Mouse (Mus musculus) heart, adult 18-20 months (tissue): ENCODE measurements at regions not wholly inside any gene's neighbourhood (a gene's known extent, or its start where the extent isn't known, plus 50 kb on each side); places are given as distances from the start of the nearest gene placed in this dataset.

ENCODE experiments used
- DNase-seq, 2 experiments: peaks; one replicate each; pipeline ENCODE4 v3.0.0; 2021 to 2022; ENCODE audit warnings: mixed read lengths in 1 of 2

DNA sequence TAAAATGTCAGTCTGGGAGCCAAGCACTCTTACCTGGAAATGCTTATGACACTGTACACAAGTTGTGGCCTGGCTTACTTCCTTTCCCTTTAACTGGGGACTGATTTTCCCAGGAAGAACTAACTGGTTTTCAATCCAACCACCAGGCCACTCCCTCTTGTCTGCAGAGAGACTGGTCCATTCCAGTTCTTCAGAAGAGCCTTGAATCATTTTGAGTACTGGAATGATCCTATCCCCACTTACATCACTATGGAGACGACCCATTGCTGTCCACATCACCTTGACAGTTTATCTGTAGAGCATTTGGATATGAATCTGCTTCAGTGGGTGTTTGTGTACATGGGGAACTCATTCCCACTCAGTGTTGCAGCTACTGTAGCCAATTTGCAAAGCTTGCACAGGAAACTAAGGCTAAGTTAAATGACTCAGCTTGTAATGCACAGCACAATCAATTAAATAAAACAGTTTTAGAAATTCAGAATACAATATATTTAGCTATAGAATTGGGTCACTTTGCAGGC is 121.7 kb upstream of the Prep start:
- DNase-seq, result no peak

DNA sequence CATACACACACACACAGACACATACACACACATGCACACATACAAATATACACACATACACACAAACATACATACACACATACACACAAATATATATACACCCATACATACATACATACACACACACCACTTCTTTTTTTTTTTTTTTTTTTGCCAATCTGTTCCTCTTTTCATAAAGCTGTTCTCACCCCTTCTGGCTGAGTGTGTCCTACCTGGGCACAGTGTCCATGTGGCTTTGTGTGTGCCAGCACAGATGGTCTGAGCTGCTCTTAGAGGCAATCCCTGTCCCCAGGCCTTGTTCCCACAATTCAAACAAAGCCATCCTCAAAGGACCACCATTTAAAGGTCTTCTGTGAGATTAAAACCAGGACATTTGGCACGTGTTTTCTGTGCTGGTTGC is 127.6 kb upstream of the Prep start:
- DNase-seq, result no peak

DNA sequence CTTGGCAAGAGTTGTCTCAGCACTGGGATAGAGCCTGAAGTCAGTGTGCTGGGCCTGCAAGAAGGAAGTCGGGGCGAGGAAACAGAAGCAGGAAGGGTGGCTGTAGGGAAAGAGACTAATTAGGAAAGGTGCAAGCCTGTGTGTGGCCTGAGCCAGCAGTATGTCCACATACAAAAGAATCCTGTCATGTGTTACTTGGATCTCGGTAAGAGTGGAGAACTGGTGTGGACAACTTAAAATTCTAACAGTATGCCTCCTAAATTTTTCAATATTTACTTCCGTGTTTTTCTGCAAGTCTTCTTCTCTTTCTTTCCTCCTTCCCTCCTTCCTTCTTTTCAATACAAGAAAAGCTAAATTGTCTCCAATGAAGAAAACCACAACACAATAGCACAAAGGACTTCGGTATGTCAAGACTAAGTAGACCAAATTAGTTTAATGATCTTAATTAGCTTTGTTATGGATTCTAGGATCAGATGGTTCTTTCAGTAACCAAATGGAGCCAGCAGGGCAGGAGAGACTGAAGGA is 130.0 kb upstream of the Prep start:
- peak in 1 of 2 experiments; percentile 2 for DNase-seq

DNA sequence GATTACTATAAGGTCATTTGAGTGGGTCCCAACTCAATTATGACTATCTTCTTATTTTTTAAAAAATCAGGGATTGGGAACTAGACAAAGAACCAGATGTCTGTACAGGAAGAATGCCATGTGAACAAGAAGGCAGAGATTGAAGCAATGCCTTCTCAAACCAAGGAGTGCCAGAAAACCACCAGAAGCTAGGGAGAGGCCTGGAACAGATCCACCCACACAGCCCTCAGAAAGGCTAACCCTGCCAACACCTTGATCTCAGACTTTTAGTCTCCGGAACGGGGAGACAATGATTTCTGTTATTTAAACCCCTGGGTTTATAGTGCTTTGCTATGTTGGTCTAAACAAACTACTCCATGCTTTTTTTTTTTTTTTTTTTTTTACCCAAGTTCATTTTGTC is 136.2 kb upstream of the Prep start:
- DNase-seq, result no peak

DNA sequence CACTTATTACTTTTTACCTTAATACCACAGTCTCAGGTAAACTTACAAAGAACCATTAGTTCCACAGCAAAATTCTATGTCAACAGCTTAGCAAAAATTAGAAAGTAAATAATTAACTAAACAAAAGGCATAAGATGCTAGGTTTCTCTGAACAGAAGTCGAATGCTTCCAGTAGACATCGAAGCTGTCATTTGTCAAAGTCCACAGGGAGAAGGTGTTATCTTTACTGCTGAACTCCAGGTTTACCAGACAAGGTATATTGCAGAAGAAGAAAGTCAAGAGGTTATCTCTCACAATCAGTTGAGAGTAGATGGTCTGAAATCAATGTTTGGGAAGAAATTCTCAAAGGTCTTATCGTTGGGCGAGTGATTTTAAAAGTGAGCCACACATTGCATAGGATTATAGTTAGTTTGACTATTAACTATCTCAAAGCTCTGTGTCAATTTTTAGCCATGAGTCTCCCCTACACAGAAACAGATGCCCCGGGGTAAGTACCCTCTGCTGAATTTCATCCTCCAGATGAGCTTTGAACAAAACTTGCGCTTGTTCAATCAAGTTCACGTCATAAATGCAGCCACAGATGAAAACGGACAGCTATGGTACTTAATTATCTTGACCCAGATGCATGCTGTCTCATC is 153.1 kb upstream of the Prep start:
- DNase-seq, result no peak

DNA sequence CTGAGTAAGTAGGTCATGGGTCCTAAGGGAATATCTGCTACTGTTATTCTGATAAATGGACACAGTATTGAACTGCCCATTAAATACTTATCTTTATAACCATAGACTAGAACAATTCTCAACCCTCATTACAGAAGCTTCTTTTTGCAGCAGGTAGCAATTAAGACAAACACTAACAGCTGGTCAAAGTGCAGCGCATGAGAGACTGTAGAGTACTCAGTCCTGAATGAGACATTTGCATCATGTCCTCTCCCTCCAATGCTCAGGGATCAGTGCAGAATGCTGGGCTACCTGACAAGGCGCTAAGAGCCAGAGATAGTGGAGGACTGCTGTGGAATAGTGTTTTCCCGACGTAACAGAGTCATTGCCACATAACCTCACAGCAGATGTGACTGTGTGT is 162.5 kb upstream of the Prep start:
- no peak for DNase-seq

DNA sequence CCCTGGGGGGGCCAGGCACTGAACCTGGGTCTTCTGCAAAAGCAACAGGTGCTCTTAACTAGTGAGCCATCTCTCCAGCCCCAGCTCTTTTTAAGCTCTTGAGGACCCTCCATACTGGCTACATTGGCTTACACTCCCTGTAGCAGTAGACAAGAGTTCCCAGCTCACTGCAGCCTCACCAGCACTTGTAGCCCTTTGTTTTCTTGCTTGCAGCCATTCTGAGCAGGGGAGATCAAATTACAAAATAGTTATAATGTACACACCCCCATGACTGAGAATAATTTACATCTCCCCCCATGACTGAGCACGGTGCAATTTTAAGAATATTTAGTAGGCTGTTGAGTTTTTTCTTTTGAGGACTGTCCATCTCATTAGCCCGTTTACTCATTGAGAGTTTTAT is 165.8 kb upstream of the Prep start:
- DNase-seq, result no peak

DNA sequence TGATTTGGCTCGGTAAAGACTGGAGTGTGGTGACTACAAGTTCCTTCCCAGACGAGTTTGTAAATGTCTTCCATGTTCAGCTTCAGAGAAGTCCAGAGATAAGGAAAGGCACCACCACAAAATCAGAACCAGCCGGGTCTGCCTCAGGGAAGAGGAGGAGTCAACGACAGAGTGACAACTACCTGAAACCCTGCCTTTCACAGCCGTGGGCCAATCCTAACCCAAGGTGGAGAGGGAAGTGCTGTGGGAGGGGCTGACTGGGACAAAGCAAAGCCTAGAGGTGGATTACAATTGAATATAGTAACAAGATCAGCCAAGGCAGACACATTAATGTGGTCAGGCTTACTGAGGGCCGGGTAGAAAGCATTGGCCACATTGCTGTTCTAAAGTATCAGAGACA is 174.9 kb upstream of the Prep start:
- no peak for DNase-seq

DNA sequence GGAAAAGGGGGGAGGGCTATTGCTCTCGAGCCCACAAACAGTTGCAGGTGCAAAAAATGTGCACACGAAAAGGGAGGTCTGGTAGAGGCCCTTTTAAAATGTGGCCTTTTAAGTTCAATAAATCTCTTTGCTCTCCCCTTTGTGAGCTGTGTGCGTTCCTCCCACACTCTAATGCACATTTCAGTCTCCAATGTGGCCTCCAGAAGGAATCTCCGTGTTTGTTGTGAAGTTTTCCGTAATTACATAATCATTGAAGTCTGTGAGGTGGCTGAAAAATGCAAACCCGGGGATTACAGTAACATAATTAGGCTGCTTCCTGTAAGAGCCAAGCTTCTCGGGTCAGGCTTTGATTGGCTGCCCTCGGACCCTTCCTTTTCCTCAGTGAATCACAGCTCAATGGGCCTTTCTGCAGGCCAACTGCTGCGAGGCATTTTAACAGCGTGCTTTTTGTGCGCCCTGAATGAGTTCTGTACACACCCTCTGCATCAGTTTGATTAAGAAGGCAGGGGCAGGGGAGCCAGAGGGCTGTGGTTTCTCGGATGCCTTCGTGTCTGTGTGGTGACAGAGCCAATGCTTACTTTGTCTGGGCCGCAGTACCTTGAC is 179.8 kb upstream of the Prep start:
- DNase-seq, result no peak

DNA sequence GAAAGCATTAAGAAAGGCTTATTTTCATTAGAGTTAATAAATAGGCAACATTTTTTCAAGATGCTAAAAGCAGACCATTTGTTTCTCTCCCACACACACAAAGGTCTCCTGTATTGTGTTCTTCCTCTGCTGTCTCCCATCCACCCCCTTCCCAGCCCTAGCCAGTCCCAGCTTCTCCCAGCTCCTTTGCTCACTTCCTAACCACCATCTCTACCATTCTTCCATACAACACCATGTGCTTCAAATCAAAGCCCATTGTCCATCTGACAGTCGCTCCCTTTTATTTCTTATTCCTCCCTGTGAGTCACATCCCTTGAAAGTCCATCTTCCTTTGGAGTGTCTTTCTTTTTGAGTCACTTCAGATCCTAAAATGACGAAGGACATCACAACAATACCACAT is 185.0 kb upstream of the Prep start:
- DNase-seq, result no peak

DNA sequence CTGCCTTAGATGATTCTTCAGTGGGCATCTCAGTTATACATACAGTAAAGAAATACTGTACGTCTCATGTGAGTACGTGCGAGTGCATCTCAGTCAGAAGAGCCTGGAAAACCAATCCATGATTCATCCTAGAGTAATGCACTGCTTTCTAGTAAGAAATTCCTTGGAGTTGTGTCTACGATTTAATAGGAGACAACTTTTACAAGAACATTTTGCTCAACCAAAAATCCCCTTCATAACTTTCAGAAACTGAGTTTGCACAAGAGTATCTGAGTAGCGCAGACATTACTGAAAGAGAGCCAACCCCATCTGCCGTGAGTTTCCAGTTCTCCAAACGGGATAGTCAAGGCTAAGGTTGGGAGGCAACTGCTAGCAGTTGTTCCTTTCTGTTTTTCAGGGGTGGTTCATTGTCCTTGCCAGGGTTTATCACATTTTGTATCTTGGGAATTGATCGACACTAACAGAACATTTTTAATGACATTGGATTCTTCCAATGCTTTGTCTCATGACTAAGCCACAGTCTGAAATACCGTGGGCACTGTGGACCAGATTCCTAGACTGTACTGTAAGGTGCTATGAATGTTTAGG is 189.8 kb upstream of the Prep start:
- no peak for DNase-seq

DNA sequence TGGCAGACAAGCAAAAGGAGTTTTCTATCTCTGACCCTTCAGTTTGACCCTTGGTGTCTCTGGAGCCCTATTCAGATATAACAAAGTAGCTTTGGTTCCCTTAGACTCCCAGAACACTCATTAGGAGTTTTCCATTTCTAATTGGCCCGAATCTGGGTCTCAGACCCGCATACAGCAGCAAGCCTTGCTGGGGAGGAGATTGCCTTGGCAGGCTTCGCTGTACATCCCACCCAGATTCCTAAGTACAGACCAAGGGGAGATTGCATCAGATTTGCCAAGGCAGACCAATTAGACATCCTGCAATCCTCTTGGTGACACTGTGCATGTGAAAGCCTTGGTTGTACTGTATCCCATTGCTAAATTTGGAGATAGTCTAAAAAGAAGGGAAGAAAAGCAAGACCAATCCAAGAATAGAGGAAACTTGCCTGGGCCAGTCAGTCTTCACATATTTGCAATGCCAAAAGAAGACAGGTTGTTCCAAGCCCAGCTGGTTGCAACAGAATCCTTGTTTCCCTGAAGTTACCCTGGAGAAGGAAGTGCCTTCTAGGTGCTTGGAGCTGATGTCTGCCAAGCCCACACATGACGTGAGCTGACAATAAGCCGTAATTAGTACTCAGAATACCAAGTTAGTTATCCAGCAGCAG is 193.2 kb upstream of the Prep start:
- no peak for DNase-seq

DNA sequence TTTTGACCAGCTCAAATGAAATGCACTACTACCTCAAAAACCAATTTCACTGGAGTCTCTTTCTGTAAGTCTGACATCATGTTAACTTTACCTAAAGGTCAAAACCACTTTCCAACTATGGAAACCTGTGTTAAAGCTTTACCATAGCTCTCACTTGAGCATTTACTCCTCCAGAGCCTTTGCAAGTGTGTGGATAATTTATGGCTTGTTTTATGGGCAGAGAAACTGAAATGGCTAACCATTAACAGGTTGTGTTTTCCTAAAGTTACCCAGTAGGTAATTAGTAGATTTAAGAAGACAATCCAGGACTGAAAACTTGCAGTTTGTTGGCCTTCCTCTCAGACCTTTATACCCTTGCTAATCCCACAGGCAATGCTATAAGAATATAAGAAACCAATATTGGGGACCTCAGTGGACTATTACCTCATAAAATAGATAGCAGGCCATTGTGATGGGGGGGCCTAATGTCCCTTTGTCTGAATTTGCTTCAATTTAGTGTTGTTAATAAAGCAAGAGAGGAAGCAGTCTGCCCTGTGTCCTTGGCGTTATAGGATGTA is 202.7 kb upstream of the Prep start:
- DNase-seq, result no peak

DNA sequence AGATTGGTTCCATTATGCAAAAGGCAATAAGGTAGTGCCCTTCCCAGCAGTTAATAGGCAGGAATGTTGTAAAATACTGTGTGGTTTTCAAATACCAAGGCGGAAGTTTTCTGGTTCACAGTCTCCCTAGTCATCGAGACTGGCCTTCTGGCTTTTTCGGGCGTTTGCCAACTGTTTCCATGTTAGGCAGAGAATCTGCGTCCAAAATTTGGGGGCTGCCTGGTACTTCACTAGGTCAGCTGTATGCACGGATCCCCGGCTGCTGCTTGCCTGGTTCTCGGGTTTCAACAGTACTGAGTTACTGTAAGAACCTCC is 204.7 kb upstream of the Prep start:
- no peak for DNase-seq

DNA sequence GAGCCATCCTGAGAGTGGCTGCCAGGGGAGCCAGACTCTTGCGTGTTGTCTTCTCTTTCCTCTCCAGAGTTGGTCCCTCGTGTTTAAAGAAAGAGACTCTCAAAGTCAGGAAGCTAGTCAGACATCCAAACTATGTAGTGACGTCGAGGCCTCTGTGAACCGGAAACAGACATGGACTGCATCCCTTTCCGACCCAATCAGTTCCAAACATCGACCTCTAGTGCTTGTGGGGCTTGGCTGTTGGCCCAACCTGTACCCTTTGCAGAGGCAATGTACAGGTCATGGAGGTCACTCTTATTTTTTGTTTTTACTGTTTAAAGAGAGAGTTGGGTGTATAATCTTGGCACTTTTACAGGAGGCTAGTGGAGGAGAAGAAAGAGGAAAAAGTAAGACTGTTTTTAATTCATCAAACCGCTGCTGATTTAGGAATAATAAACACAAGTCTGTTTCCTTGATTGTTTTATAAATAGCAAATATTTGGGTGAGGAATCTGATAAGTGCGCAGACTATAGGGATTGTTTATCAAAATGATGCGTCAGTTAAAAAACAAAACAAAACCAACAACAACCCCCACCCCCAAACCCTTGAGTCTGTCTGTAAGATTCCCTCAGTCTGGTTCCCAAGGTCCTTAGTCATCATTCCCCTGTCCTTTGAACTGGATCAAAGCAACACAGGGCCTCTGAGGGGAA is 205.2 kb upstream of the Prep start:
- peak; percentile 4 to 18 for DNase-seq

DNA sequence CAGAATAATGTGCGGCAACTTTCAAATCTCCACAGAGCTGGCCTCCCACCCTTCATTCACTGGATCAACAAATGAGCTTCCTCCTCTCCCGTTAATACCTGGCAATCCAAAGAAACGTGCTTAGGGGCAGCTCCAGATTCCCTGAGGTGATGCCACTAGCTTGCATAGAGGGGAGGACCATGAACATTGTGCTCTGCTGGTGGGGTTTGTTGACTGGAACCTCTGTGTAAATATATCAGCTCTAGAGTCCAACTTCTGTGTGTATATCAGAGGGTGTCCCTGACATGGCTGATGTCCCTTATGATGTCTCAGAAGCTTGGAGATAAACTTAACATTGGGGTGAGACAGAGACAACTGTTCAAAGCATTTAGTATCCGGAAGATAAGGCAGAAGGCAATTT is 209.6 kb upstream of the Prep start:
- no peak for DNase-seq

DNA sequence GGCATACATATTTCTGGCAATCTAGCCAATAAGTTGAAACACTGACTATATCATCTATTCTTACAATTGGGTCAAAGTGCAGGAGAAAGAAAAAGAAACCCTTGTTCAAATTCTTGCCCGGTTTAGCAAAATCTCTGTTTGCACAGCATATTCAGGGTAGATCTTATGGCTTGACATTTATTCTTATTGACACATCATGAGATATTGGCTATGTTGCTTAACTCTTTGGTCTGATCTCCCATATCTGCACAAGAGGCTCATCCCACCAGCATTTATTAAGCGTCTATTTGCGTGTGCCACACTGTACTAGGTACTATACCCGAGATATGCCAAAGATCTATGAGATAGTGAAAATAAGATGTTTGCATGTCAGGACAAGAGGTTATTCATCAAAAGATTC is 212.9 kb upstream of the Prep start:
- DNase-seq, result no peak

DNA sequence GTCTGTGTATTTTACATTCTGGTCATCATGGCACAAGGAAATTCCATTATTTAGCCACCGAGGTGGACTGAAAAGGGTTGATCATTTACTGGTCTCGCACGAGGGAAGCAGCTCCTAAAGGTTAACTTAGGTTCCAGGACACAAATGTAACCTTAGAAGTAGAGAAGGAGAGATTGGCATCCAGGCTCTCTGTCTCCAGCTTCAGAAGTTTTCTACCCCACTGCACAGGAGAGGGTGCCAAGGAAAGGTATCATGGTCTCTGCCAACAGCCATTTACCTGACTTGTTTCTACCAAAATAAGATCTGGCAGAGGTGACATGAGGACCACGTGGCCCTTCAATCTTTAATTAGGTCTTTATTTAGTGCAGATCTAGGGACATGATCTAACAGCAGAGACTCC is 218.0 kb upstream of the Prep start:
- no peak for DNase-seq

DNA sequence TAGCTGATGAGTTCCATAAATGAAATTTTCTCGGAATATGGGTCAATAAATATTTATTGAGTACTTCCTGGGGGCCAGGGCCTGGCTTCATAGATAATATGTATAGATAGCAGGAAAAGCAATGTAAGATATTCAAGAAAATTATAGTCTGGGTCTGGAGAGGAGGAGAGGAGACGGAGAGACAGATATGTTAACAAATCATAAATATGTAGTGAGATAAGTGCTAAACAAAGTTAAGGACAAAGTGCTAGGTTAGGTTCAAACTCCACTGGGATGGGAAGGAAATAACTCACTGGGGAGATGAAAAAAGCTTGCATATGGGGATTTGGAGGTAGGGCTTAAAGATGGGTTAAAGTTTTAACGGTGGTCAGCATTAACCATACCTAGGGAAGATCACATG is 220.2 kb upstream of the Prep start:
- no peak for DNase-seq

DNA sequence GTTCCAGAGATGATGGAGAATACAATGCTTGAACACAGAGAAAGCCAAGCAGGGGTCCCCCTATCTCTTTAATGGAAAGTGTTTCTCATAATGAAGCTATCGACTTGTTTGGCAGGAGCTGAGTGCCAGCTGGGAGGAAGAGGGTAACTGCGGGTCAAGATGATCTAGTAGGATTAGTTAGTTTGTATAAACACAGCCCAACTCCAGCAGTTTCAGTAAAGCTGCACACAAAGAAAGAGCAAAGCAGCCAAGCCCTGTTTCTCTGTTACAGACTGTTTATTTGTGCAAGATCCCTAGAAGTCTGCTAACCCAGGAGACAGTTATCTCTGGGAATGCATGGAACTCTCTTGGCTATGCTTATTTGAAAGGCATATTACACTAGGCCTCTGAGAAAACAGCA is 220.9 kb upstream of the Prep start:
- DNase-seq, result no peak

DNA sequence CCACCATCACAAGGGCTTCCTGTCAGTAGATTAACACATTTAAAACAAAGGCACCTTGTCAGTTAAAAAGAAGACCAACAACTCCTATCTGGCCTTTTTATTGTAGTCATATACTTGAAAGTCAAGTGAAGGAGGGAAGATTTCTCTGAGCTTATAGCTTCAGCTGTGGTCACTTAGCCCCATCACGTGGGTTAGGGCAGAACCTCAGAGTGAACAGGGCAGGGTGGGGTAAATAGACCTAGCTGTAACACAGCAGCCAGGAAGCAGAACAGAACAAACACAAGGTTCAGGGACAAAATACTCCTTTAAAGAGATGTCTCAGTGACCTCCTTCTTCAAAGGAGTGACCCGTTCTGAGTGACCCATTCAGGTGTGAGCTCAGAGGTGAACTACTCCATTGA is 226.6 kb upstream of the Prep start:
- DNase-seq, result no peak

DNA sequence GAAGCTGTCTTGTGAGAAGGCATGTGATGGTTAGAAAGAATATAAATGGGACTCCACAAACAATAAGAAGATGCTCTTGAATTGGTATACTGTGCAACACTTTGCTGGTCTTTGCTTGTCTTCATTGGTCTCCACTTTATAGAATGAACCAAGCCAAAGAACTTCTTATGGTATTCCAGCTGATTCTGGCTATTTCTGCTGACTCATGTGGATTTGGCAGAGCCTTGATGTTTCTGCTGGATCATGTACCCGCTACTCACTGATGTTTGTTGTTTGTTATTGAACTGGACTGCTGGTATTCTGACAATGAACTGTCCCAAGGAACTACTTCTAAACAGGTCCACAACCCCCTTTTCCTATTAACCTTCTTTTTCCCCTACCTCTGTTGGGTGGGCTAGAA is 234.5 kb upstream of the Prep start:
- DNase-seq, result no peak

DNA sequence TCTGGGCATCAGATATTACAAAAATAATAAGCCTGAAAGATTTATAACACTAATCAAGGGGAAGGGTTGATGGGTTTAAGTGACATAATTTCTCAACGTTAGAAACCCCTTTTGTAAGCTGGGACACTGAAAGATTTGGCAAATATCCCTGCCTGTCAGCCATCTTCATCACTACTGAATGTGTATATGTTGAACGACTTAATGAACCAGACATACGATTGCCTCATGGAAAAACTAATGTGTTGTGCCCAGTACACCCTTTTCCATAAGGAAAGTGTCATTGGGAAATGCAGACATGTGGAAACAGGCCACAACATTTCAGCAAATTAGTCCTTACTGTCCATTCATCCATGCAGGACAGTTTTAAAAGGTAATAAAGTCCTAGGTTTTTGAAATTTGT is 240.7 kb upstream of the Prep start:
- no peak for DNase-seq
